Mouse (Mus musculus) CD4-positive helper T cell, adult 2 months (primary cell): ENCODE results near the gene Agap1.
A peak's percentile ranks its signal among the peaks of the same experiment; 100 is the strongest.

Experiments
- DNase-seq: peaks from one replicate; pipeline ENCODE4 v3.0.0-alpha.2; 2012; ENCODE audit warnings: low read depth, missing footprints, low spot score

The Agap1 gene

DNA sequence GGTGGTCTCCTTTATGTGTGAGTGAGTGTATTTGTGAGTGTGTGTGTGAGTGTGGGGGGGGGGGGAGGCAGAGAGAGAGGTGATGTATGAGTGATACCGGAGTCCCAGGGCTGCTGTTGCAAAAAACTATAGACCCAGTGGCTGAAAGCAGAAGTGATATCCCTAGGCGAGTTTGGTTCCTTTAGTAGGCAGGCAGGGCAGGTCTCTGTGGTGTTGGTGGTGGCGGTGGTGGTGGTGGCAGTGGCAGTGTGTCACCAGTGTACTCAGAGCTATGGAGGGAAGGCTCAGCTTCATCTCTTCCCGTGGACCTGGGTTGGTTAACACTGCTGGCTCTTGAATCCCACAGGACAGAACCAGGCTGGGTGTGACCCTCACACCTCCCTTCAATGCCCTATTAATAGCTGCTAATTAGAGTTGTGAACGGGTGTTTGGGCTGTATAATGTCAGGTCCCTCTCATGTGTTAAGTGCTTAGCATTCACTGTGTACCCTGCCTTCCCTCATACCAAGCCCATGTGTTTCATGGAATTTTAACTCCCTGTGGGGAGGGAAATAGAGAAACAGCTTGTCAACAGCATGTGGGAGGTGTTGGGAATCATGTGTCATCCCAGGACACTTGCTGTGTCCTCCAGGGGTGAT lies 158.7 kb downstream of the Agap1 start:
- no peak for DNase-seq

DNA sequence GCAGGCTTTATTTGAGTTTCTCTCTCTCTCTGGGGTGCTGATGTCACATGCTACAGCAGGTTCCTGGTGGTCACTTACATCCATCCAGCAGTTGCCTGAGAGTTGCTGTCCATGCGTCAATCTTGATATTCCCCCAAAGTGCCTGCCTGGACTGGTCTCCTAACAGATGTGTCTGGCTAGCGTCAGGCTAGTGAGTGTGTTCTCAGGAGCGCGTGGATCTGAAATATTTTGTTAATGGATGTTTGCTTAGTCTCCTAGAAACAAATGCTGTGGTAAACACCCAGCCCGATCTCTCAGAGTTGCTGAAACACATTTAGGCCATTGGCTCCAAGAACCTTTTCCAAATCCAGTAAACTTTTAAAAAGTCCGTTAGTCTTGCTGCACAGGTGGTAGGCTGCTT lies 161.9 kb downstream of the Agap1 start:
- no peak for DNase-seq

DNA sequence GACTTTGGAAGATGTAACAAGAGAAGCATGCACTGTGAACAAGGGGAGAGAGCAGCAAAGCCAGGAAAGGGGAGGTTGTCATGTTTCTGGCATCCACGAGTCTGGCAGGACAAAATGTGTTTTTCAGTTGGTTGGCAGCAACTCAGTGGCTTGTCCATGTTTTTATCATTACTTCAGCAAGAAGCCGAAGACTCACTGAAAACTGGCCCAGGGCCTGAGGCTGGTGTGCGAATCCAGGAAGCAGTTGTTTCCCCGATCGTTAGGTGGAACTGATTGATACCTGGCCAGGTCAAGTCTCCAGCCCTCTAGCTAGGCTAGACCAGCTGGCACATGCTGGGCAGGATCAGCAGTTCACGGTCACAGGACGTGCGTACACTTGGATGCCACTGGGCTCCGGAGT lies 162.7 kb downstream of the Agap1 start:
- DNase-seq, result no peak

DNA sequence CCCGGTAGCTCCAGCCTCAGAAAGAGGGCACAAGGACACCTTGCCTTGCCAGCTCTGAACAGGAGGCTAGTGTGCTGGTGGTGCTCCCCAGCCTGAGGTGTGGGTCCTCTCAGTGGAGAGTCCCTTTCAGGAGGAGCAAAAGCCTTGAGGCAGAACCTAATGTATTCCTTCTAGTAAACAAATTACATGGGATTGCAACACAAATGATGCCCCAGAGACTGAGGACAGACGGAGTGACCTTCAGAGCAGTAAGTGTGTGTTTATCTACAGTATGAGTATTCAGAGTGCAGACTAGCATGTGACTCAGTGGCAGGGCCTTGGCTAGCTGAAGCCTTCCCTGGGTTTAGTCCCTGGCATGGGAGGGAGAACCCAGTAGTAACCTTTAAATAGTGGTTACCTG lies 165.4 kb downstream of the Agap1 start:
- DNase-seq, result no peak

DNA sequence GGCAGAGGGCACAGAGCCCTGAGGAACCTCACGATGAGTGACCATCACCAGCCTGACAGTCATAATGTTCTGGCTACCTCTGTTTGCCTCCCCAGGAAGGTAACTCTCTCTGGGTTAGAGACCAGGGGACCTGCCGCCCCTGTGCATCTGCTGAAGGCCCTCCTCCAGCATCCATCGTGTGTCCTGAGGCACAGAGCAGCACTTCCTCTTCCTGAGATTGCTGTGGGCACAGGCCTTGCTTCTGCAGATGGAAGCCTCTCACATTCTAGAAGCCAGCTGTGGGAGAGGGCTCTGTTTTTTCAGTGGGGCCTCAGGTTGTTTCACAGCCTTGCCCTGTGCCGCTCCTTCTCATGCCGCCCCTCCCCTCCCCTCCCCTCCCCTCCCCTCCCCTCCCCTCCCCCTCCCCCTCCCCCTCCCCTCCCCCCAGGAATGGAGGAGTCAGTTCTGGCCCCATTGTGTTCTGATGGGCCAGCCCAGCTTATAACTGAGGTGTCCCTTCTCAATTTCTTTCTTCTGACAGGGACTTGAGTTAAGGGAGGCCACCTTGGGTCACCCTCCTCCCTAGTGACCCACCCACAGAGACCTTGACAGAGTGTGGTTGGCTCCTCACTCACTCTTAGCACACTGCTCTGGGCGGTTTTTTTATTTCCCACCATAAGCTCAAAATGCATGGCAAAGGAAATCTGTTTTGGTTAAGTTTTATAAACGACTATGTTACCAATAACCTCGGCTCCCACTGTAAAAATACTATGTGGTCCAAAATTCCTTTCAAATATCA lies 166.6 kb downstream of the Agap1 start:
- DNase-seq, result no peak

DNA sequence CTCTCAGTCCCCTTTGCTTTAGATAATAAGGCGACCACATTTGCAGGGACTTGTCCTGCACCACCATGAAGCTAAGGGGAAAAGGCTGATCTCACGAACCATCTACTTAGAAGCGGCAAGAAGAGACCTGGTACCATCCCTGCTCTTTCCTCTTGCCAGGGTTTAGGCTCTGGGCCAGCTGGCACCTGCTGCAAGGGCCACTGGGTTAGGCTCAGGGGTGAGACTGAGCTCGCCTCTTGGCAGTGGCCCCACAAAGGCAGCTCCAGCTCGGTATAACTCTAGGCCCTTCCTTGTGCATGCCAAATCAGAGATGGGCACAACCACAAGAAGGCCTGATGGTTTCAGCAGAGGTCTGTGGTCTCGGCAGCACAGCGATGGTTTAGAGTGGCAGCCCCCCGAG lies 167.3 kb downstream of the Agap1 start:
- no peak for DNase-seq

DNA sequence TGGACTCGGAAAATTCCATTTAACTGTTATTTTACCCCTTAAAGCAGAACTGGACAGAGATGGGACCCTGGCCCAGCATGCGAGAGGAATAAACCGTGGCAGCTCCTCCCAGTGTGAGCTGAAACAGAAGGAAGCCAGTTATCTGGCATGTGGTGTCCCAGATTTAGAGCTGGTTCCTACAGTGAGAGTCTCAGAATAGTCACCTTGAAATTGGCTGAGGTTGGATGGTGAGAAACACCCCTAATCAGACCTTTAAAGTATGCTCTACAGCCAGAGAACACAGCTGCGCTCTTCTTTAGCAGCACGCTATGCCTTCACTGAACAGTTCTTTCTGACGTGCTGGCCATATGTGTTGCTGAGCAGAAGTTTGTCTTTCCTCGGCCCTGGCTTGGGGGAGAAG lies 168.2 kb downstream of the Agap1 start:
- DNase-seq, result no peak

DNA sequence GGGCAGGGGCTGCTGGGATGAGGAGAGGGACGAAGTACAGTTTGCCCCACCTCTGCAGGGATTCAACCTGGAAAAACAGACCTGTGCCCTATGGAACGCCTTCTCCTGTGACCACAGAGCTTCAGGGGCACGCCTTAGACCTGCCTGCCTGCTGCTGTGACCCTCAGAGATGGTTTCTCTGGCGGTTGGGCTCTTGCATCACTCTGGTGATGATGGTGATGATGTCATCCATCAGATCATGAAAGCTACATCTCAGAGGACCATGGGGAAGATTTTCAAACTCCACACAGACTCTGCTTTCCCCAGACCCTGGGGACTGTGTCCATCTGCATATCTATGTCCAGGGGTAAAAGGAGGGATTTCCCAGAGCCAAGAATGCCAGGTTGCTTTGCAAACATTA lies 170.7 kb downstream of the Agap1 start:
- no peak for DNase-seq

DNA sequence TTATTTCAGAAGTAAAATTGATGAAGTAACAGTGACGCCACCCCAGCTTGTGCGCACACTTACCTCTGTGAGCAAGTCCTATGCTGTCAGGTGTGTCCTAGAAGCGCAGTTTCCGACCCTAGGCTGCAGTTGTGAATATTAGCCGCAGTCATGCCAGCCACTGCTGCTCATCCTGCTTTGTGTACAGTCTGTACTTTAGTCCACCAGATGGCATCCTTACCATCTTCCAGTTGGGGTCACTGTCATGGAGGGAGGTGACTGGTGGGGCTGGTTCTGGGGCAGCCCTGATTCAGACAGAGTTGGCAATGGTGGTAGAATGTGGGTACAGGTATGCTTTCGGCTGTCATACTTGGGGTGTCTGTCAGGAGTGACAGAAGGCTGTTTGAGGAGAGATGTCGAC lies 171.4 kb downstream of the Agap1 start:
- DNase-seq, result no peak

DNA sequence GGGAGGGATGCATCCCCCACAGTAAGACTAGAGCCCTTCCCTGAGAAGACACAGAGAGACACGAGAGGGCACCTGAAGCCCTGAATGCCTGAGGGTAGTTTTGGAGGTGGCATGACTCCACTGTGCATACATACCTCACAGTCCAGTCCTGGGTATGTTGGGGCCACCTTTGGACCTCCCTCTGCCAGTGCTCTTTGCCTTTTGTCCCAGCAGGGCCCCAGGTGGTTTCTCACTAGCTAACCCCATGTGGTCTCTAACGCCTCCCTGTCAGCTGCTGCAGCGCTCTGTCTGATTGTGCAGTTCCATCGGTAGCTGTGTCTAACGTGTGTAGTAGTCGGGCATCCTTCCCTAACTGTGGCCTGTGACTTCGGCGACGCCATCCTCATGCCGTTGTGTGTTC lies 172.3 kb downstream of the Agap1 start:
- no peak for DNase-seq

DNA sequence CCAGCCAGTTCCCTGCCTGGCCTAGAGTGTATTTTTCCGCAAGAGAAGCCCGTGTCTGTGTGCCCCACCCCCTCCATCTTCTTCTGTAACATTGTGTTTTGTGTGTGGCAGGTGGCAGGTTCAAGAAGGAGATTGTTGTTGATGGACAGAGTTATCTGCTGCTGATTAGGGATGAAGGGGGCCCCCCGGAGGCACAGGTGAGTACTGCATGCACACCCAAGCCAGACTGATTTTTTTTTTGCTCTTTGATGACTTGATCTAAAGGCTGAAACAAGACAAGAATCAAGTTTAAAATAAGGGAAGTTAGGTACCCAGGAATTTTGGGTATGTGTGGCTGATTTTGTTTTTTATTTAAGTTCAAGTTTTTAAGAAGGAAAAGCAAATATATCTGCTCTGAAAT lies 173.0 kb downstream of the Agap1 start:
- DNase-seq, result no peak

DNA sequence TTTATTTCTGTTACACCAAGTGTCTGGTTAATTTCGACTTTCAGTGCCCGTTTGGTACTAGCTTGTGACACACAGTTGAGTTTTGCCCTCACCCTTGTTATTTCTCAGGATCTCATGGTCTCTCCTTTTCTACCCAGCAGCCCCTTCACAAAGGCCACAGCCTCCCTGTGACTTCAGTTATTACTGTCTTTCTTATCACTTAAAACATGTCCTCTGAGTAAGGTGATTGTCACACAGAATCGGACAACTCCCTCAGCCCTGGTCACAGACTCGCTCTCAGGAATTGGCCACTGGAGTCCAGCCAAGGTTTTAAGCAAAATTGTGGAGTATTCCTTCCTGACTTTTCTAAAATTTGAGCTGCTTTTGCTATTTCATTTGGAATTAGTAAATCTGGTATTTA lies 176.2 kb downstream of the Agap1 start:
- no peak for DNase-seq

DNA sequence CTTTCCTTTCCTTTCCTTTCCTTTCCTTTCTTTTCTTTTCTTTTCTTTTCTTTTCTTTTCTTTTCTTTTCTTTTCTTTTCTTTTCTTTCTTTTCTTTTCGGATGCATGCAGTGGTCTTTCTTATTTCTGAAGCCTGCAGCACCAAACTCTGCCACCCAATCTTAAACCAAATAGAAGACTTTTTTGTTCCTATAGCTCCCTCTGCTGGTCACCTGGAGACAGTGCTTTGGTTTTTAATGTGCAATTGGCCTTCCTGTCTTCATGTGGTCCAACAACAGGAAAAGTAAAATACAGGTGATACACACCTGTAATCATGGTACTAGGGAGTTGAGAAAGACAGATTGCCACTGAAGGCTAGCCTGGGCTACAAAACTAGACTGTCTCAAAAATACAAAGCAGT lies 177.1 kb downstream of the Agap1 start:
- peak; percentile 20 for DNase-seq

DNA sequence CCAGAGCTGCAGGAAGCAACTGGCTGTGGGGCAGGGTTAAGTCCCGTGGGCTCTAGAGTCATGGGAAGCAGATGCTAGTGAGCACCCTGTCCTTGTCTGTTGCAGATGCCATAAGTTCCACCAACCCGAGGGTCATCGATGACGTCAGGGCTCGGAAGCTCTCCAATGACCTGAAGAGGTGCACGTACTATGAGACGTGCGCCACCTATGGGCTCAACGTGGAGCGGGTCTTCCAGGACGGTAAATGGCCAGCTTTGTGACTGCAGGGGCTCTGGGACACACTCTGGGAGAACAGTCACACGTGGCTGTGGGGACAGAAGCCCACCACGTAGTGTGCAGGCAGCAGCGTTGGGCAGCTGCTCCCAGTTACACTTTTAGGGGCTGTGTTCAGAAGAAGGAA lies 179.4 kb downstream of the Agap1 start:
- no peak for DNase-seq

DNA sequence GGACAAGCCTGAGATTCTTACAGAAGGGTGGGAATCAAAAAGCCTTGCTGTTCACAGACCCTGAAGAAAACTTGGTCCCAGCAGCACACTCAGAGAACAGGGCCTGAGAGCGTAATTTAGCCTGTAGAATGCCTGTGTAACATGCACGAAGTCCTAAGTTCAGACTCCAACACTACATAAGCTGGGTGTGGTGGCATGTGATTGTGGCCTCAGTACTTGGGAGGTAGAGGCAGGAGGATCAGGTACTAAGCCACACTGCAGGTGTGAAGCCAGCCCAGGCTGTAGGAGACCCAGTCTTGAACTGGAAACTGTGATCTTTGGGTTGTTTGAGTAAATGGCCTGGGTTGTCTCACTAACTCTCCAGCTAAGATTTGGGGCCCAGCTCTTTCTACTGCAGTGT lies 180.5 kb downstream of the Agap1 start:
- DNase-seq, result no peak

DNA sequence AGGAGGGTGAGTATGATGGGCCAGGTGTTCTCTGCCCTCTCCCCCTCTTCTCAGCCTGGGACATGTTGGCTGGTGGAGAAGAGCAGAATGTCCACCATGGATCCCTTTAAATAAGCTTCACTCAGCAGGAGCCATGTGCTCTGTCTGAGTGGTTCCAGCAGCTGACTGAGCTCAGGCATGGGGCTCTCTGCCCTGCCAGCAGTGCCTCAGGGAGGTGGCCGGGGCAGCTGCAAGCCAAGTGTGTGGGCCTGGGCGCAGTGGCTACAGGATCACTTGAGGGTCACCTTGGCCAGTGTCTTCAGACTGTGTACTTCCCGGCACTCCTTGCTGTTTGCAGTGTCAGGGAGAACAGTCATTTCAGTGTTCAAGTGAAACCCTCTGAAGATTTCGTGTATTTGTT lies 183.1 kb downstream of the Agap1 start:
- DNase-seq, result no peak

DNA sequence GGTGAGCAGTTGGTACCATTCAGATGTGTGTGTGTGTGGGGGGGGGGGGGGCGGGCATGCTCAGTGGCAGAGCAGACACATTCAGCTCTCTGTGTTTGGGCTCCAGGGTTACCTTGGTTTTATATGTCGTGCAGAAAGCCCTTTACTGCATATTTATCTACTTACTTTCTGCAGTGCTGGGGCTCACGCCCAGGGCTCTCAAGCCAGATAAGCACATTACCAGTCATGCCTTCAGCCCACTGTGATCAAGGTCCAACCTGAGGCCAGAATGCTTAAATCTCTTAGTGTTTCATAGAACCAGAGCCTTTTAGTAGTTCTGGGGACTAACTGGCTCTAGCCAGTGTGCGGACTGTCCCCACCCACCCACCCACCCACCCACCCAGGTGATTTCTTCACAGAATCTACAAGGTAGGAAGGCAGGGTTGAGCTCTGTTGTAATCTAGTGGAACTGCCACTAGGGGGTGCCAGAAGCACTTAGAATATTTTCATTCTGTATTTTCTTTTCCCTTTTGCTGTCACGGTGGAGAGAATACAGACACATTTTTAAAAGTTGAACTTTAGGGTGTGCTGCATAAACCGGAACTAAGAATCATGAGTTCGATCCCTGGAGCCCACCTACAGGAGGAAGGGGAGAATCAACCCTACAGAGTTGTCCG lies 189.0 kb downstream of the Agap1 start:
- peak; percentile 27 for DNase-seq

DNA sequence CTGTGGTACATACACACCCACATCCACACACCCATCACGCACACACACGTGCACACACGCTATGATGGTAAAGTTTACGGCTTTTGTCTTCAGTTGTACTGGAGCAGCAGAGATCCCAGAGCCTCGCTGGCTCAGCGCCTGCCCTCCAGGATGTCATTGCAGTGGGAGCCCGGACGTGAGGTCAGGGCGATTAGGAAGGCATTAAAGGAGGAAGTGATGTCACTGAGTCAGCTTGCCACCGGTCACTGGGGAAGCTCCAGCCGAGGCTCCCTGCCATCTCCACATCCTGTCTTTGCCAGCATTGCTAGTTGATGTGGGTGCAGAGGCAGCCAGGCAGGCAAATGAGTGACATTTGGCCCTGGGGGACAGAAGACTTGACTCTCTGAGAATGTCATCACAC lies 189.5 kb downstream of the Agap1 start:
- DNase-seq, result peak; percentile 35

DNA sequence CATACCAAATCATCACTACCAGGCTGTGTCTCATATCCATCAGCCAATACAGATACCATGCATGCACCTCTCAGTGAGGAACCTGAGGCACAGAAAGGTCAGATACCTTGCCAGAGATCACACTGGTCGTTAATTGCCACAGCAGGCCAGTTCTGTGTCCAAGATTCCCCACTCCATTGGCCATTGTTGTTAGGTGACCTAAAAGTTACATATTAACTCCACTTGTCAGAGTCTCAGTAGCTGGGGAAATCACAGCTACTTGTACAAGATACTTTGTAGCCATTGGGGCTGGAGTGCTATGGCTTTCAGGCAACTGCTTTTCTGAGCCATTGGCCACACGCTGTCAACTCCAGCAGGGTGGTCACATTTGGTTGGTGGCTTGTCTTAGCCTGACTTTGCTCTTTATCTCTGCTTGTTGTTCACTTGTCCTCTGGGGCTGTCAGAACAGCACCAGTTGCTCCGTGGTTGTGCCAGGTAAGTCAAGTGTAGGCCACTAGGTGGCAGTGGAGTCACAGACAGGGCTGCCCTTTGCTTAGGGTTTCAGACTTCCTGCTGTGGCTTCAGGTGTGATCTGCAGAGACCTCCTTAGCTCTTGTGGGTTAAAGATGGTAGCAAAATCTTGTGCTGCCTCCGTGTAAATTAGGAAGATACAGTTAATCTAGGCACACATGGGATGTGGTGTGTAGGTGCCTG lies 191.9 kb downstream of the Agap1 start:
- peak; percentile 58 for DNase-seq

DNA sequence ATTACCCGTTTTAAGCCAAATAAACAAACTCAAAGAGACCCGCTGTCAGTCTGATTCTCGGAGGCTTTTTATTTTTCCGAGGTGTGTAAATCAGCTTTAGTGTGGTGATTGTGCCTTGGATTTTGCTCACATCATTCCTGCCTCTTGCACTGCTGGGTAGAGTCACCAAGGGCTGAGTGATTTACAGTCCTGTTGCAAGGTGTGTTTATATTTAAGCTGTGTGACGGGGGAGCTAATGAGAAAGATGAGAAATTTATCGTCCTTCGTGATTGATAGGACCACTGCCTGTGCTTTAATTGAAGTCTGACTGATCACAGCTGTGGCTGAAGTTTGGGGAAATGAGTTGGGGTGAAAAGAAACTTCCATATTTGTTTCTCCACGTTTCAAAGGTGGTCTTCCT lies 192.9 kb downstream of the Agap1 start:
- no peak for DNase-seq

DNA sequence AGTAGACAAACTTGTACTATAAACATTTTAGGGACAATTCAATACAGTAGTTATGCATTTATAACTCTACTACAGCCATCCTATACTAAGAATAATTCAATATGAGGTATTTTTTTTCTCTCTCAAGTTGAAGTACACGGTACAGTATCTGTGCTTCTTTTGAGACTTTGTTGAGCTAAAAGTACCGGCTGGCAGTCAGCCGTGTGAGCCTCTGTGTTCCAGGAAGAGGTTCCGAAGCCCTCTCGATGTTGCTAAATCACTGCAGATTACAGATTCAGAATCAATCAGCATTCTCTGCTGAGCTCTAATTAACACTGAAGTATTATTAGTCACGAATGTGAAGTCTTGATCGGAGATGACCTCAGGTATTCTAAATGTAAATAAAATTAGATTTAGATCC lies 196.0 kb downstream of the Agap1 start:
- DNase-seq, result no peak

DNA sequence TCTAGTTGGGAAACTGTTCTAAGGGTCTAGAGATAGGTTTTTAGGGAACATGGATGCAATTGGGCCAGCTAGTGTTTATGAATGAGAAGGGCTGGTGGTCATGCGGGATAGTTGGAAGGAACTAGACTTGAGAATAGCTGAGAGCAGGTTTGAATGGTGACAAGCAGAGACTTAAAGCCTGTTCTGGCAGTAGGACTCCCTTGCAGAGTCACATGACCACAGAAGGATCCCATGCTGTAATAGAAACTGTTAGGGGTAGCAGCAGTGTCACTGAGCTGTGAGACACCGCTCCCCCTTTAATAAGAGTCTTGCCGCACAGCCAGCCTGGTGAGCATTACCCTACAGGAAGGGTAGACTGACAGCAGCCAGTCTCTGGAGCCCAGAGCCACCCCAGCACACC lies 201.6 kb downstream of the Agap1 start:
- DNase-seq, result no peak
